In genomic region chr1:182959811-182960455, GRCm38 (mm10) we compare ENCODE assay signal across 8 mouse cellular contexts. TPM values are rescaled to one million over a fixed set of nuclear protein-coding genes. Genes with fewer than 3 reads are reported as not detected.
A peak's percentile ranks its signal among the peaks of the same experiment; 100 is the strongest.
DNase-seq lines count a peak whose midpoint lies in the region; ATAC-seq lines count a peak whose summit lies in the region.

No protein-coding gene starts in this region.

- peaks cover 17% of the 10 kb centered on the region for H3K4me1 ChIP-seq in intestine, embryonic 15.5 days (replicated peaks)

- no peaks in the 10 kb centered on the region for H3K27me3 ChIP-seq in intestine, embryonic 15.5 days (replicated peaks)

- H3K27ac ChIP-seq in intestine, embryonic 15.5 days, result peak overlapping the region; percentile 71

- intact Hi-C loops in gastrocnemius, postnatal 36 days (cut with DNase I), result loop anchor here (2.0 to 5.0 kb wide), 2 partner anchors 53 to 403 kb away; no protein-coding TSS in a partner anchor
- intact Hi-C loops in left cerebral cortex, postnatal 25 days (cut with DNase I), result loop anchor here (2.0 to 5.0 kb wide), 3 partner anchors 89 to 399 kb away; no protein-coding TSS in a partner anchor

- under 1% methylated on average over 20 of the region's 20 CpGs for WGBS in intestine, embryonic 15.5 days

- no peaks in the 10 kb centered on the region for H3K9me3 ChIP-seq in intestine, embryonic 15.5 days

- peak overlapping the region; percentile 31 for H3K9ac ChIP-seq in intestine, embryonic 15.5 days

- H3K4me2 ChIP-seq in intestine, embryonic 15.5 days (replicated peaks), result peak overlapping the region; percentile 80

- peak; percentile 62 for ATAC-seq in intestine, embryonic 15.5 days

- DNase-seq in adrenal gland, adult 2 months, result peak; percentile 87
- DNase-seq in embryo, embryonic 11 days, result peak; percentile 93
- peak; percentile 77 to 81 for DNase-seq in gastrocnemius, postnatal 36 days
- peak; percentile 82 to 87 for DNase-seq in left cerebral cortex, postnatal 25 days (ENCODE audit: low spot score in 2 of 2)
- DNase-seq in mesoderm, embryonic 11.5 days (ENCODE audit: low read depth, low spot score), result peak; percentile 95
- peak; percentile 80 for DNase-seq in right cerebral cortex, postnatal 25 days
- DNase-seq in urinary bladder, postnatal 36 days (ENCODE audit: low spot score in 2 of 2), result peak; percentile 78 to 85

- H3K4me3 ChIP-seq in intestine, embryonic 15.5 days (replicated peaks), result peak overlapping the region; percentile 35

- H3K36me3 ChIP-seq in intestine, embryonic 15.5 days, result no peaks in the 10 kb centered on the region

RNA-seq across cellular contexts. Expression of gene Tlr5, which starts 5.3 kb away (rescaled TPM):
- 1 to 10 TPM; 1.1 to 1.8 TPM for total RNA-seq in adrenal gland, adult 2 months (2021)
- polyA plus RNA-seq in adrenal gland, adult 2 months (2012; rRNA removed), result 0.95 and 1.1 TPM in 2 replicates
- 1 to 10 TPM; 1.8 to 6.2 TPM for total RNA-seq in gastrocnemius, postnatal 36 days (2021)
- 4.0 and 4.4 TPM in 2 replicates for polyA plus RNA-seq in intestine, embryonic 15.5 days (2015; fragmentation: Nextera tagmentation; extraction: Ambion mirVana)
- total RNA-seq in left cerebral cortex, postnatal 25 days (2021), result under 1 TPM; 0.32 to 0.43 TPM

Comparison
In these comparisons a context has a peak if more than half of its experiments do, and no peak if none do; other contexts are left out.
1. Peak in every context shown above with its lines: DNase-seq, ATAC-seq, H3K4me3 ChIP-seq and H3K27ac ChIP-seq.